ENCODE assay signal across 11 mouse cellular contexts in genomic region chr14:27174831-27175301, GRCm38 (mm10).
DNase-seq lines count a peak whose midpoint lies in the region; ATAC-seq and TF ChIP-seq lines count a peak whose summit lies in the region.
"Had no signal": no experiment of that assay in that cellular context is flagged by ENCODE, and none has a peak within 500 bp of the region (broad histone marks: within the 10 kb centered on the region; RNA-seq: fewer than 3 reads in every experiment).

No protein-coding gene starts in this region.

- H3K9me3 ChIP-seq in lung, embryonic 14.5 days (ENCODE audit: low read depth, low read length), result no peaks in the 10 kb centered on the region
- H3K9me3 ChIP-seq in midbrain, embryonic 14.5 days (ENCODE audit: control insufficient read depth, low read length), result no peaks in the 10 kb centered on the region
- H3K9me3 ChIP-seq: embryonic facial prominence, embryonic 12.5 days; heart, embryonic 13.5 days had no signal

- H3K36me3 ChIP-seq in lung, embryonic 14.5 days (ENCODE audit: insufficient read depth), result no peaks in the 10 kb centered on the region
- no peaks in the 10 kb centered on the region for H3K36me3 ChIP-seq in midbrain, embryonic 14.5 days (ENCODE audit: control insufficient read depth, insufficient read depth, low read length)
- H3K36me3 ChIP-seq: embryonic facial prominence, embryonic 12.5 days; heart, embryonic 13.5 days had no signal

- no peak overlapping the region for H3K9ac ChIP-seq in lung, embryonic 14.5 days
- no peak overlapping the region for H3K9ac ChIP-seq in midbrain, embryonic 14.5 days (replicated peaks; ENCODE audit: low read length)
- H3K9ac ChIP-seq: embryonic facial prominence, embryonic 12.5 days; heart, embryonic 13.5 days had no signal

- peak; percentile 96 for DNase-seq in heart, adult 11 months
- DNase-seq in heart, postnatal 25 days (ENCODE audit: low spot score), result no peak
- DNase-seq in ES-CJ7 (ENCODE audit: low read depth, low spot score), result peak; percentile 21
- DNase-seq in lung, embryonic 14.5 days, result peak; percentile 49
- no peak for DNase-seq in frontal cortex, postnatal 36 days (ENCODE audit: low spot score in 2 of 2)
- no peak for DNase-seq in right cerebral cortex, postnatal 14 days
- DNase-seq in midbrain, embryonic 14.5 days, result no peak
- DNase-seq: thymus, postnatal 14 days had no signal

- peaks cover 25% of the 10 kb centered on the region for H3K4me1 ChIP-seq in brown adipose tissue, adult 24 weeks (ENCODE audit: control insufficient read depth, insufficient read depth, insufficient read length, low read length)
- 0 out of 2 replicates have a peak, but pooled peaks cover 3% of the 10 kb centered on the region for H3K4me1 ChIP-seq in lung, embryonic 14.5 days (ENCODE audit: insufficient read depth)
- no peaks in the 10 kb centered on the region for H3K4me1 ChIP-seq in midbrain, embryonic 14.5 days (ENCODE audit: control insufficient read depth, insufficient read depth, low read length)

- no peak overlapping the region for H3K4me3 ChIP-seq in brown adipose tissue, adult 24 weeks (ENCODE audit: insufficient read depth, low read depth, low read length)
- no peak overlapping the region for H3K4me3 ChIP-seq in lung, embryonic 14.5 days (ENCODE audit: low read depth, low read length)
- H3K4me3 ChIP-seq in midbrain, embryonic 14.5 days (replicated peaks; ENCODE audit: low read depth, low read length), result no peak overlapping the region
- H3K4me3 ChIP-seq: embryonic facial prominence, embryonic 12.5 days; heart, embryonic 13.5 days had no signal

- 0 out of 2 replicates have a peak overlapping the region, but pooled peaks have one; percentile 4 for H3K27ac ChIP-seq in brown adipose tissue, adult 24 weeks (replicated peaks; ENCODE audit: low read depth, low read length)
- H3K27ac ChIP-seq in lung, embryonic 14.5 days (ENCODE audit: low read depth), result no peak overlapping the region
- H3K27ac ChIP-seq in midbrain, embryonic 14.5 days (replicated peaks; ENCODE audit: low read depth, low read length), result no peak overlapping the region
- H3K27ac ChIP-seq: embryonic facial prominence, embryonic 12.5 days; heart, embryonic 13.5 days had no signal

- no peaks in the 10 kb centered on the region for H3K27me3 ChIP-seq in lung, embryonic 14.5 days (ENCODE audit: insufficient read depth, low read length)
- no peaks in the 10 kb centered on the region for H3K27me3 ChIP-seq in midbrain, embryonic 14.5 days (ENCODE audit: control insufficient read depth, insufficient read depth, low read length)
- H3K27me3 ChIP-seq: embryonic facial prominence, embryonic 12.5 days had no signal

- no peak for ATAC-seq in lung, embryonic 14.5 days (ENCODE audit: insufficient read depth)
- ATAC-seq in midbrain, embryonic 14.5 days (ENCODE audit: low FRiP score, low TSS enrichment), result no peak

- intact Hi-C loops in heart, postnatal 25 days (cut with DNase I), result no loop called here

- TF ChIP-seq CTCF in lung, embryonic 14.5 days (IDR thresholded peaks at IDR 0.05; ENCODE audit: low read depth), result no peak

- no peak overlapping the region for H3K4me2 ChIP-seq in lung, embryonic 14.5 days
- H3K4me2 ChIP-seq in midbrain, embryonic 14.5 days (ENCODE audit: low read length), result no peak overlapping the region
- H3K4me2 ChIP-seq: embryonic facial prominence, embryonic 12.5 days; heart, embryonic 13.5 days had no signal

- WGBS in lung, embryonic 14.5 days, result 51% methylated on average over 12 of the region's 12 CpGs
- WGBS in midbrain, embryonic 14.5 days, result 61% methylated on average over 12 of the region's 12 CpGs

Comparison
In these comparisons a context has a peak if more than half of its experiments do, and no peak if none do; other contexts are left out.
1. DNase-seq: peak in heart, adult 11 months (single experiment), ES-CJ7 (single experiment) and lung, embryonic 14.5 days (single experiment); none in heart, postnatal 25 days (single experiment), frontal cortex, postnatal 36 days (0 of 2), right cerebral cortex, postnatal 14 days (single experiment) and midbrain, embryonic 14.5 days (single experiment).